Mouse (Mus musculus) adipocyte (in vitro differentiated cells): ENCODE measurements around the gene Ppfibp2.

Experiments
- DNase-seq: peaks from one replicate; pipeline ENCODE4 v3.0.0-alpha.2; 2016; ENCODE audit warnings: low spot score

The Ppfibp2 gene

GRCm38 (mm10) chr7:107757308-107758151, 162.5 kb downstream of the Ppfibp2 start, which contains the start of gene Cyb5r2:
Cyb5r2 (minus strand) TSS chr7:107758032.
- no peak for DNase-seq

GRCm38 (mm10) chr7:107770812-107771211, 175.8 kb downstream of the Ppfibp2 start:
- no peak for DNase-seq

- DNase-seq, result no peak
These were observed 183.2 kb downstream of the Ppfibp2 start for GRCm38 (mm10) chr7:107778216-107778615.

- DNase-seq, result peak; percentile 2
These were observed 184.6 kb downstream of the Ppfibp2 start for GRCm38 (mm10) chr7:107779611-107780010.

GRCm38 (mm10) chr7:107787977-107788620, 193.1 kb downstream of the Ppfibp2 start:
- DNase-seq, result peak; percentile 12

GRCm38 (mm10) chr7:107796500-107796899, 201.5 kb downstream of the Ppfibp2 start:
- no peak for DNase-seq
